Mouse (Mus musculus) ovary, adult 2 months (tissue): ENCODE measurements around the gene Stk40. TPM values are rescaled to one million over a fixed set of nuclear protein-coding genes. Genes with fewer than 3 reads are reported as not detected.

Experiments
- polyA plus RNA-seq: library from polyadenylated mRNA; depleted of rRNA; stranded (reverse); fragments of >200 nt; gene quantifications from 2 replicates; pipeline ENCODE4 v1.2.3, GENCODE M21; 2012; rRNA removed

The Stk40 gene
- 33.4 and 33.9 TPM in 2 replicates for polyA plus RNA-seq

GRCm38 (mm10) chr4:126103590-126104068, at the start of gene Stk40:
Gene Stk40, plus strand, starts transcription at chr4:126103957.

GRCm38 (mm10) chr4:126058134-126058996, 45.4 kb upstream of the Stk40 start, which contains the start of gene Oscp1:
Gene Oscp1, plus strand, starts transcription at chr4:126058565.

GRCm38 (mm10) chr4:126096464-126097111, 7.2 kb upstream of the Stk40 start, which contains the start of gene Lsm10:
Gene Lsm10, plus strand, starts transcription at chr4:126096623.

GRCm38 (mm10) chr4:126147533-126148160, 43.9 kb downstream of the Stk40 start, which contains the start of gene Eva1b:
Gene Eva1b, plus strand, starts transcription at chr4:126147744.

GRCm38 (mm10) chr4:126163067-126163659, 59.4 kb downstream of the Stk40 start, which contains the start of gene Sh3d21:
Gene Sh3d21, minus strand, starts transcription at chr4:126163491.

Other genes with a start within 250 kb of the Stk40 start
- 4.3 and 4.8 TPM in 2 replicates for gene Csf3r, start 79.4 kb upstream of the Stk40 start, polyA plus RNA-seq
- gene Mrps15, start 57.0 kb upstream of the Stk40 start, polyA plus RNA-seq = 147 and 165 TPM in 2 replicates
- 2.8 and 3.6 TPM in 2 replicates for gene Oscp1, start 45.4 kb upstream of the Stk40 start, polyA plus RNA-seq
- 49.2 and 58.0 TPM in 2 replicates for gene Lsm10, start 7.3 kb upstream of the Stk40 start, polyA plus RNA-seq
- 235 and 333 TPM in 2 replicates for gene Eva1b, start 43.8 kb downstream of the Stk40 start, polyA plus RNA-seq
- 1.5 and 2.4 TPM in 2 replicates for gene Sh3d21, start 59.5 kb downstream of the Stk40 start, polyA plus RNA-seq
- gene Thrap3, start 98.8 kb downstream of the Stk40 start, polyA plus RNA-seq = 43.5 and 50.3 TPM in 2 replicates
- 76.6 and 112 TPM in 2 replicates for gene Map7d1, start 152.4 kb downstream of the Stk40 start, polyA plus RNA-seq
- gene Trappc3, start 158.4 kb downstream of the Stk40 start, polyA plus RNA-seq = 24.0 and 35.8 TPM in 2 replicates
- 6.5 and 6.8 TPM in 2 replicates for gene Col8a2, start 182.8 kb downstream of the Stk40 start, polyA plus RNA-seq
- gene Adprhl2, start 217.7 kb downstream of the Stk40 start, polyA plus RNA-seq = 97.0 and 134 TPM in 2 replicates
- 9.9 and 10.5 TPM in 2 replicates for gene Tekt2, start 221.7 kb downstream of the Stk40 start, polyA plus RNA-seq